Mouse (Mus musculus) lung, postnatal 0 days (tissue): ENCODE data around the gene Abcc8.

ENCODE experiments used
- CTCF ChIP-seq: IDR thresholded peaks from 2 replicates; pipeline ENCODE4 v1.5.1; 2016; ENCODE audit warnings: antibody characterized with exemption, mild to moderate bottlenecking
- EP300 ChIP-seq: IDR thresholded peaks from 2 replicates; pipeline ENCODE4 v1.6.1; 2016; ENCODE audit warnings: antibody characterized with exemption, mild to moderate bottlenecking, control low read depth

DNA sequence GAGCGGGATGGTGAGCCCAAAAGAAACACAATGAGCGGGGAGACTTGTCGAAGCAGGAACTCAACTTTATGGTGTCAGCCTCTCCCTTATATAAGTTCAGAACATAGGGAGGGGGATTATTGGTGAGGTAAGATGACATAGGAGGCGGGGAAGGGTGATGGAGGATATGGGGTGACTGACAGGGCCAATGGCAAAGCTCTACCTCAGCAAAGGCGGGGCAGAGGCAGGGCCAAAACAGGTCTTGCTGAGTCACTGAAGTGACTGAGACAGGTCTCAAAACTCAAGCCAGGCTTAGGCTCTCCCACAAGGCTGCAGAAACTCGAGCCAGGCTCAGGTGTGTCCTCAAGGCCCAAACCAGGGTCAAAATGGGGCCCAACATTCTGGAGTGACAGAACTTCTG lies 93.5 kb downstream of the Abcc8 start:
- TF ChIP-seq EP300 (no peak), CTCF (no peak)
